Comparison of ENCODE assay signal across 8 mouse cellular contexts in genomic region chr19:53369469-53370043, GRCm38 (mm10). TPM values are rescaled to one million over a fixed set of nuclear protein-coding genes. Genes with fewer than 3 reads are reported as not detected.
DNase-seq lines count a peak whose midpoint lies in the region; ATAC-seq and TF ChIP-seq lines count a peak whose summit lies in the region.

No protein-coding gene starts in this region.

- H3K27me3 ChIP-seq in forebrain, embryonic 11.5 days (ENCODE audit: control insufficient read depth, insufficient read depth, low read length), result no peaks in the 10 kb centered on the region
- no peaks in the 10 kb centered on the region for H3K27me3 ChIP-seq in heart, embryonic 16.5 days (ENCODE audit: control insufficient read depth, insufficient read depth, low read length)
- no peaks in the 10 kb centered on the region for H3K27me3 ChIP-seq in liver, embryonic 13.5 days
- no peaks in the 10 kb centered on the region for H3K27me3 ChIP-seq in neural tube, embryonic 11.5 days (ENCODE audit: control insufficient read depth, insufficient read depth, low read length)

- in situ Hi-C loops in ES-E14 (cut with MboI; ENCODE audit: low sequenced_read_pairs in 2 of 2, unreplicated experiment in 2 of 2), result loop anchor here in 1 of 2 experiments (10.0 kb wide), 1 partner anchor 125 kb away; no protein-coding TSS in a partner anchor

- H3K27ac ChIP-seq in ES-E14 (ENCODE audit: insufficient read depth, low read depth, low read length, poor library complexity, severe bottlenecking), result no peak overlapping the region
- H3K27ac ChIP-seq in forebrain, embryonic 11.5 days (ENCODE audit: low read depth, low read length), result no peak overlapping the region
- H3K27ac ChIP-seq in heart, embryonic 16.5 days (ENCODE audit: low read length), result no peak overlapping the region
- no peak overlapping the region for H3K27ac ChIP-seq in liver, embryonic 13.5 days
- H3K27ac ChIP-seq in neural tube, embryonic 11.5 days (ENCODE audit: low read depth, low read length), result no peak overlapping the region

- WGBS in forebrain, embryonic 11.5 days, result 38% methylated on average over 14 of the region's 14 CpGs
- WGBS in heart, embryonic 16.5 days, result 27% methylated on average over 14 of the region's 14 CpGs
- WGBS in liver, embryonic 13.5 days (ENCODE audit: insufficient replicate concordance), result 36% methylated on average over 14 of the region's 14 CpGs
- WGBS in neural tube, embryonic 11.5 days, result 37% methylated on average over 14 of the region's 14 CpGs

- no peaks in the 10 kb centered on the region for H3K9me3 ChIP-seq in ES-E14 (ENCODE audit: control insufficient read depth, insufficient read depth, low read depth, low read length)
- no peaks in the 10 kb centered on the region for H3K9me3 ChIP-seq in forebrain, embryonic 11.5 days (ENCODE audit: control insufficient read depth, low read length)
- H3K9me3 ChIP-seq in heart, embryonic 16.5 days (replicated peaks; ENCODE audit: control insufficient read depth, low read length), result no peaks in the 10 kb centered on the region
- H3K9me3 ChIP-seq in liver, embryonic 13.5 days (replicated peaks), result no peaks in the 10 kb centered on the region
- no peaks in the 10 kb centered on the region for H3K9me3 ChIP-seq in neural tube, embryonic 11.5 days (ENCODE audit: control insufficient read depth, low read length)

- 0 out of 2 replicates have a peak, but pooled peaks have one; percentile 53 for ATAC-seq in forebrain, embryonic 11.5 days (replicated peaks; ENCODE audit: low FRiP score)
- 0 out of 2 replicates have a peak, but pooled peaks have one; percentile 8 for ATAC-seq in heart, embryonic 16.5 days (replicated peaks; ENCODE audit: extremely low read depth, insufficient read depth, low FRiP score)
- peak; percentile 44; the same call in 1 of the 2 replicates for ATAC-seq in liver, embryonic 13.5 days (ENCODE audit: low read depth)
- 0 out of 2 replicates have a peak, but pooled peaks have one; percentile 14 for ATAC-seq in neural tube, embryonic 11.5 days (ENCODE audit: insufficient read depth, low FRiP score, low TSS enrichment)

- H3K36me3 ChIP-seq in ES-E14 (ENCODE audit: control insufficient read depth, insufficient read depth, low read length, poor library complexity, severe bottlenecking), result peaks cover 4% of the 10 kb centered on the region; the same call in 1 of the 2 replicates
- H3K36me3 ChIP-seq in forebrain, embryonic 11.5 days (ENCODE audit: control insufficient read depth, insufficient read depth, low read length), result no peaks in the 10 kb centered on the region; the same call in 1 of the 2 replicates
- peaks cover 8% of the 10 kb centered on the region; the same call in 1 of the 2 replicates for H3K36me3 ChIP-seq in heart, embryonic 16.5 days (ENCODE audit: control insufficient read depth, insufficient read depth)
- peaks cover 38% of the 10 kb centered on the region for H3K36me3 ChIP-seq in liver, embryonic 13.5 days
- peaks cover 3% of the 10 kb centered on the region; the same call in 1 of the 2 replicates for H3K36me3 ChIP-seq in neural tube, embryonic 11.5 days (ENCODE audit: control insufficient read depth, insufficient read depth, low read length)

- no peak overlapping the region for H3K4me2 ChIP-seq in forebrain, embryonic 11.5 days (ENCODE audit: low read depth, low read length, severe bottlenecking)
- 0 out of 2 replicates have a peak overlapping the region, but pooled peaks have one; percentile 20 for H3K4me2 ChIP-seq in heart, embryonic 16.5 days (ENCODE audit: low read depth, low read length)
- no peak overlapping the region for H3K4me2 ChIP-seq in liver, embryonic 13.5 days
- no peak overlapping the region for H3K4me2 ChIP-seq in neural tube, embryonic 11.5 days (ENCODE audit: low read depth)

- H3K4me1 ChIP-seq in ES-E14 (ENCODE audit: control insufficient read depth in 2 of 2, insufficient read depth in 2 of 2, low read length in 2 of 2, poor library complexity in 1 of 2), result peaks cover 0 to 11% of the 10 kb centered on the region in 2 experiments; a peak in 2 of 4 replicates
- H3K4me1 ChIP-seq in forebrain, embryonic 11.5 days (replicated peaks; ENCODE audit: control insufficient read depth, insufficient read depth, low read length), result no peaks in the 10 kb centered on the region
- peaks cover 25% of the 10 kb centered on the region for H3K4me1 ChIP-seq in heart, embryonic 16.5 days (ENCODE audit: control insufficient read depth, insufficient read depth, low read length)
- peaks cover 19% of the 10 kb centered on the region for H3K4me1 ChIP-seq in liver, embryonic 13.5 days (replicated peaks)
- 0 out of 2 replicates have a peak, but pooled peaks cover 4% of the 10 kb centered on the region for H3K4me1 ChIP-seq in neural tube, embryonic 11.5 days (ENCODE audit: control insufficient read depth, insufficient read depth, low read length)

- H3K9ac ChIP-seq in ES-E14 (ENCODE audit: insufficient read depth, low read depth, low read length, poor library complexity, severe bottlenecking), result peak overlapping the region; percentile 55; the same call in 1 of the 2 replicates
- H3K9ac ChIP-seq in forebrain, embryonic 11.5 days (ENCODE audit: low read length), result no peak overlapping the region
- H3K9ac ChIP-seq in heart, embryonic 16.5 days (ENCODE audit: low read length), result peak overlapping the region; percentile 48
- H3K9ac ChIP-seq in liver, embryonic 13.5 days, result no peak overlapping the region
- no peak overlapping the region for H3K9ac ChIP-seq in neural tube, embryonic 11.5 days (ENCODE audit: low read length)

- H3K4me3 ChIP-seq in ES-E14 (ENCODE audit: insufficient read depth in 1 of 2, low read depth in 1 of 2, low read length in 2 of 2, poor library complexity in 1 of 2, severe bottlenecking in 1 of 2), result peak overlapping the region in 1 of 2 experiments; percentile 29; a peak in 2 of 4 replicates
- no peak overlapping the region for H3K4me3 ChIP-seq in forebrain, embryonic 11.5 days (ENCODE audit: low read depth, low read length)
- no peak overlapping the region for H3K4me3 ChIP-seq in heart, embryonic 16.5 days (ENCODE audit: low read length)
- no peak overlapping the region for H3K4me3 ChIP-seq in liver, embryonic 13.5 days (replicated peaks)
- no peak overlapping the region for H3K4me3 ChIP-seq in neural tube, embryonic 11.5 days (ENCODE audit: low read depth, low read length)

- peak; percentile 89 for DNase-seq in ES-E14 (ENCODE audit: low read depth, low spot score)
- peak; percentile 47 for DNase-seq in c-Kit-positive CD71-positive TER-119-negative erythroid progenitor cells, embryonic 14.5 days (ENCODE audit: low read depth)
- DNase-seq in forebrain, embryonic 11.5 days (ENCODE audit: low spot score), result peak; percentile 85
- DNase-seq in kidney, postnatal 25 days, result peak; percentile 86 to 94
- peak; percentile 48 for DNase-seq in liver, embryonic 13.5 days
- peak; percentile 83 for DNase-seq in neural tube, embryonic 11.5 days (ENCODE audit: low spot score)
- DNase-seq in testis, postnatal 10 days (ENCODE audit: low spot score), result peak; percentile 90

TF ChIP-seq in ES-E14, 5 proteins besides CTCF, POLR2A, EP300 and RAD21:
- TF ChIP-seq ZC3H11A (IDR thresholded peaks at IDR 0.05; ENCODE audit: borderline replicate concordance, low read depth, low read length), result peak; percentile 67; the same call in 1 of the 2 replicates
- 0 out of 2 replicates have a peak, but pooled peaks have one; percentile 33 for TF ChIP-seq ZNF384 (IDR thresholded peaks at IDR 0.05; ENCODE audit: low read depth, low read length)
- TF ChIP-seq CHD2 (IDR thresholded peaks at IDR 0.05; ENCODE audit: low read depth, low read length), result no peak

RNA-seq across cellular contexts. Expression of gene Gm10197, which starts 2.0 kb away (rescaled TPM):
- total RNA-seq in ES-E14 (2012; rRNA removed), result not detected in 2 replicates
- not detected in 2 replicates for polyA plus RNA-seq in forebrain, embryonic 11.5 days (2014; fragmentation: Nextera tagmentation; extraction: Ambion mirVana)
- polyA plus RNA-seq in heart, embryonic 16.5 days (2015; fragmentation: Nextera tagmentation; extraction: Ambion mirVana), result 3.5 TPM in 1 of 2 replicates, not detected in the other
- polyA plus RNA-seq in liver, embryonic 13.5 days (2015; fragmentation: Nextera tagmentation; extraction: Ambion mirVana), result not detected in 2 replicates
- polyA plus RNA-seq in neural tube, embryonic 11.5 days (2014; fragmentation: Nextera tagmentation; extraction: Ambion mirVana), result 7.2 TPM in 1 of 2 replicates, not detected in the other

RNA-seq across cellular contexts. Expression of gene Smndc1, which starts 20.8 kb away (rescaled TPM):
- total RNA-seq in ES-E14 (2012; rRNA removed), result 32.6 and 37.4 TPM in 2 replicates
- 53.6 and 57.6 TPM in 2 replicates for polyA plus RNA-seq in forebrain, embryonic 11.5 days (2014; fragmentation: Nextera tagmentation; extraction: Ambion mirVana)
- 25.5 and 28.0 TPM in 2 replicates for polyA plus RNA-seq in heart, embryonic 16.5 days (2015; fragmentation: Nextera tagmentation; extraction: Ambion mirVana)
- polyA plus RNA-seq in liver, embryonic 13.5 days (2015; fragmentation: Nextera tagmentation; extraction: Ambion mirVana), result 28.0 and 31.0 TPM in 2 replicates
- polyA plus RNA-seq in neural tube, embryonic 11.5 days (2014; fragmentation: Nextera tagmentation; extraction: Ambion mirVana), result 54.4 and 57.5 TPM in 2 replicates

RNA-seq across cellular contexts. Expression of gene Mxi1, which starts 59.2 kb away (rescaled TPM):
- total RNA-seq in ES-E14 (2012; rRNA removed), result 20.1 and 28.5 TPM in 2 replicates
- 49.8 TPM in 2 replicates for polyA plus RNA-seq in forebrain, embryonic 11.5 days (2014; fragmentation: Nextera tagmentation; extraction: Ambion mirVana)
- 28.7 and 40.7 TPM in 2 replicates for polyA plus RNA-seq in heart, embryonic 16.5 days (2015; fragmentation: Nextera tagmentation; extraction: Ambion mirVana)
- polyA plus RNA-seq in liver, embryonic 13.5 days (2015; fragmentation: Nextera tagmentation; extraction: Ambion mirVana), result 31.0 and 33.3 TPM in 2 replicates
- 56.4 and 58.4 TPM in 2 replicates for polyA plus RNA-seq in neural tube, embryonic 11.5 days (2014; fragmentation: Nextera tagmentation; extraction: Ambion mirVana)

Comparison
In these comparisons a context has a peak if more than half of its experiments do, and no peak if none do; other contexts are left out.
1. H3K9ac ChIP-seq: peak in ES-E14 (single experiment) and heart, embryonic 16.5 days (single experiment); none in forebrain, embryonic 11.5 days (single experiment), liver, embryonic 13.5 days (single experiment) and neural tube, embryonic 11.5 days (single experiment).
2. Peak in every context shown above with its lines, with median percentiles within 50 percentile points of each other: DNase-seq and ATAC-seq.